Mouse (Mus musculus): Measurements from ENCODE around the gene Mlec.

- TF ChIP-seq USF1 (IDR thresholded peaks at IDR 0.05; ENCODE audit: low read depth) (no peak), POLR2A (IDR thresholded peaks at IDR 0.05; ENCODE audit: insufficient read length, low read depth) (no peak), TCF12 (IDR thresholded peaks at IDR 0.05; ENCODE audit: insufficient read depth, poor library complexity, severe bottlenecking) (no peak), CEBPB (IDR thresholded peaks at IDR 0.05; ENCODE audit: insufficient read depth, poor library complexity, severe bottlenecking) (no peak), MYOG (IDR thresholded peaks at IDR 0.05; ENCODE audit: control insufficient read depth in 1 of 3, insufficient read depth in 1 of 3, insufficient read length in 2 of 3, low read depth in 2 of 3) (no peak), MAX (IDR thresholded peaks at IDR 0.05; ENCODE audit: low read depth) (no peak)
These were observed 32.6 kb downstream of the Mlec start for GRCm38 (mm10) chr5:115125211-115125871.

All from myocyte (in vitro differentiated cells).